Mouse (Mus musculus): ENCODE measurements at regions not wholly inside any gene's neighbourhood (a gene's known extent, or its start where the extent isn't known, plus 50 kb on each side); places are given as distances from the start of the nearest gene placed in this dataset.

DNA sequence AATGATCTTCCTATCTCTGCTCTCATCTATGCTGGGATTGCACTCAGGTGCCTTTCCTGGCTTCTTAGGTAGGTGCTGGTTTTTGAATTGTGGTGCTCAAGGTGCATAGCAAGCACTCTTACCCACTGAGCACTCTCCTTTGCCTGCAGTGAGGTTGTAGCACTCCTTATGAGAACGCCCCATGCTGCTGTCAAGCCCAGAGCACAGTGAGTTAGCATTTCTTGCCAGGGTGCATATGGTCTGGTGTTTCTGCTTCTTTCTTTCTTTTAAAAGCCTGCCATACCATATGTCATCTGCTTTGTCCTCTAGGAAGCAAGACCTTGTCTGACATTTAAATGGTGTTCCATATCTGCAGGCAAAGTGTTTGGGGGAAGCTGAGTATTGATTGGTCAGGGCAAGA, 71.9 kb upstream of the Synpr start:
- no peak overlapping the region for H3K27ac ChIP-seq (replicated peaks; ENCODE audit: low read depth, low read length)
- H3K4me2 ChIP-seq (ENCODE audit: low read length): no peak overlapping the region
- ATAC-seq (ENCODE audit: low FRiP score, low TSS enrichment) (no peak), DNase-seq (no peak)
- H3K27me3 ChIP-seq (ENCODE audit: control insufficient read depth, insufficient read depth, low read length): no peaks in the 10 kb centered on the region
- no peaks in the 10 kb centered on the region for H3K36me3 ChIP-seq (ENCODE audit: control insufficient read depth, insufficient read depth, low read length)
- H3K9ac ChIP-seq (replicated peaks; ENCODE audit: low read length): no peak overlapping the region
- no peaks in the 10 kb centered on the region for H3K4me1 ChIP-seq (ENCODE audit: control insufficient read depth, insufficient read depth, low read length)
- WGBS: 91% methylated on average over 1 of the region's 1 CpGs
- no peak overlapping the region for H3K4me3 ChIP-seq (replicated peaks; ENCODE audit: low read depth, low read length)
- no peaks in the 10 kb centered on the region for H3K9me3 ChIP-seq (ENCODE audit: control insufficient read depth, low read length)
